Mouse (Mus musculus) lung, postnatal 36 days (tissue): ENCODE data around the gene Scin.
"Not testable (repeated sequence)": the region's sequence is repeated elsewhere in the genome, so short reads cannot be mapped to it uniquely, and the experiment has no call there.

Source experiments
- DNase-seq: peaks from one replicate; pipeline ENCODE4 v3.0.0; 2022; ENCODE audit warnings: mixed read lengths

The Scin gene

GRCm38 (mm10) chr12:40133573-40134271, at the start of gene Scin:
Gene Scin (minus strand): TSS chr12:40134228.
- peak; percentile 5 for DNase-seq

GRCm38 (mm10) chr12:40177089-40177488, 43.1 kb upstream of the Scin start:
- peak; percentile 54 for DNase-seq

GRCm38 (mm10) chr12:40176158-40176557, 42.1 kb upstream of the Scin start:
- DNase-seq: no peak

GRCm38 (mm10) chr12:40175171-40175570, 41.1 kb upstream of the Scin start:
- not testable (repeated sequence) for DNase-seq

GRCm38 (mm10) chr12:40171637-40172036, 37.6 kb upstream of the Scin start:
- no peak for DNase-seq

GRCm38 (mm10) chr12:40169675-40170074, 35.6 kb upstream of the Scin start:
- no peak for DNase-seq

GRCm38 (mm10) chr12:40164621-40165020, 30.6 kb upstream of the Scin start:
- DNase-seq: peak; percentile 30

GRCm38 (mm10) chr12:40160777-40161176, 26.7 kb upstream of the Scin start:
- DNase-seq: no peak

- no peak for DNase-seq
Observed at GRCm38 (mm10) chr12:40154188-40154587, 20.2 kb upstream of the Scin start.

- no peak for DNase-seq
Observed at GRCm38 (mm10) chr12:40152353-40153069, 18.5 kb upstream of the Scin start.

GRCm38 (mm10) chr12:40147319-40147718, 13.3 kb upstream of the Scin start:
- no peak for DNase-seq

GRCm38 (mm10) chr12:40146510-40146909, 12.5 kb upstream of the Scin start:
- no peak for DNase-seq

GRCm38 (mm10) chr12:40140706-40141105, 6.7 kb upstream of the Scin start:
- no peak for DNase-seq

GRCm38 (mm10) chr12:40139484-40140245, 5.6 kb upstream of the Scin start:
- DNase-seq: no peak

- DNase-seq: no peak
Observed at GRCm38 (mm10) chr12:40134529-40134928, 501 bp upstream of the Scin start.

- no peak for DNase-seq
Observed at GRCm38 (mm10) chr12:40133194-40133572, 845 bp downstream of the Scin start.

- no peak for DNase-seq
Observed at GRCm38 (mm10) chr12:40118872-40119271, 15.2 kb downstream of the Scin start.

GRCm38 (mm10) chr12:40117045-40117444, 17.0 kb downstream of the Scin start:
- no peak for DNase-seq

- DNase-seq: no peak
Observed at GRCm38 (mm10) chr12:40116214-40116613, 17.8 kb downstream of the Scin start.

GRCm38 (mm10) chr12:40114883-40115282, 19.1 kb downstream of the Scin start:
- DNase-seq: no peak

- no peak for DNase-seq
Observed at GRCm38 (mm10) chr12:40114020-40114419, 20.0 kb downstream of the Scin start.

- no peak for DNase-seq
Observed at GRCm38 (mm10) chr12:40113605-40114004, 20.4 kb downstream of the Scin start.

- DNase-seq: no peak
Observed at GRCm38 (mm10) chr12:40109227-40109626, 24.8 kb downstream of the Scin start.

GRCm38 (mm10) chr12:40108143-40108542, 25.9 kb downstream of the Scin start:
- DNase-seq: no peak
